ENCODE assay signal across 7 mouse cellular contexts in genomic region chr7:45299752-45300151, GRCm38 (mm10). TPM values are rescaled to one million over a fixed set of nuclear protein-coding genes. Genes with fewer than 3 reads are reported as not detected.
A peak's percentile ranks its signal among the peaks of the same experiment; 100 is the strongest.
DNase-seq lines count a peak whose midpoint lies in the region; ATAC-seq lines count a peak whose summit lies in the region.

No protein-coding gene starts in this region.

- peak; percentile 86 for DNase-seq in ES-CJ7 (ENCODE audit: low read depth, low spot score)
- DNase-seq in brain, embryonic 18.5 days (ENCODE audit: low read depth, low spot score): peak; percentile 52
- DNase-seq in forelimb bud, embryonic 11.5 days (ENCODE audit: low read depth, low spot score): peak; percentile 73
- DNase-seq in hindbrain, embryonic 10.5 days (ENCODE audit: low spot score): peak; percentile 63
- peak; percentile 77 for DNase-seq in layer of hippocampus, adult 9-10 months (ENCODE audit: low spot score)
- peak; percentile 79 for DNase-seq in retina, postnatal 1 day

- H3K36me3 ChIP-seq in hindbrain, embryonic 10.5 days: no peaks in the 10 kb centered on the region
- H3K36me3 ChIP-seq in lung, embryonic 15.5 days: no peaks in the 10 kb centered on the region

- H3K4me3 ChIP-seq in hindbrain, embryonic 10.5 days: no peak overlapping the region
- no peak overlapping the region for H3K4me3 ChIP-seq in lung, embryonic 15.5 days

- peaks cover 11% of the 10 kb centered on the region for H3K4me1 ChIP-seq in hindbrain, embryonic 10.5 days (replicated peaks)
- H3K4me1 ChIP-seq in lung, embryonic 15.5 days: peaks cover 8% of the 10 kb centered on the region; the same call in 1 of the 2 replicates

- no peaks in the 10 kb centered on the region for H3K9me3 ChIP-seq in hindbrain, embryonic 10.5 days
- no peaks in the 10 kb centered on the region for H3K9me3 ChIP-seq in lung, embryonic 15.5 days

- peak; percentile 85; the same call in 1 of the 2 replicates for ATAC-seq in lung, embryonic 15.5 days (ENCODE audit: borderline replicate concordance, extremely low read depth, low FRiP score, low TSS enrichment)

- H3K9ac ChIP-seq in lung, embryonic 15.5 days: no peak overlapping the region

- no peaks in the 10 kb centered on the region for H3K27me3 ChIP-seq in hindbrain, embryonic 10.5 days (ENCODE audit: insufficient read depth, poor library complexity, severe bottlenecking)
- no peaks in the 10 kb centered on the region for H3K27me3 ChIP-seq in lung, embryonic 15.5 days

- no peak overlapping the region for H3K27ac ChIP-seq in hindbrain, embryonic 10.5 days
- no peak overlapping the region for H3K27ac ChIP-seq in lung, embryonic 15.5 days

- H3K4me2 ChIP-seq in lung, embryonic 15.5 days: no peak overlapping the region

- WGBS in hindbrain, embryonic 10.5 days: 18% methylated on average over 5 of the region's 5 CpGs
- 11% methylated on average over 5 of the region's 5 CpGs for WGBS in lung, embryonic 15.5 days

RNA-seq across cellular contexts. Expression of gene Slc6a21, which starts 22.4 kb away (rescaled TPM):
- polyA plus RNA-seq in hindbrain, embryonic 10.5 days (2016; fragmentation: Nextera tagmentation; extraction: Ambion mirVana): not detected in 2 replicates
- polyA plus RNA-seq in lung, embryonic 15.5 days (2015; fragmentation: Nextera tagmentation; extraction: Ambion mirVana): 0.09 TPM in 1 of 2 replicates, not detected in the other

RNA-seq across cellular contexts. Expression of gene Trpm4, which starts 33.8 kb away (rescaled TPM):
- 10.5 and 12.5 TPM in 2 replicates for polyA plus RNA-seq in hindbrain, embryonic 10.5 days (2016; fragmentation: Nextera tagmentation; extraction: Ambion mirVana)
- polyA plus RNA-seq in lung, embryonic 15.5 days (2015; fragmentation: Nextera tagmentation; extraction: Ambion mirVana): 19.1 and 20.0 TPM in 2 replicates

RNA-seq across cellular contexts. Expression of gene Hrc, which starts 35.3 kb away (rescaled TPM):
- 0.36 and 0.42 TPM in 2 replicates for polyA plus RNA-seq in hindbrain, embryonic 10.5 days (2016; fragmentation: Nextera tagmentation; extraction: Ambion mirVana)
- 1.7 and 2.3 TPM in 2 replicates for polyA plus RNA-seq in lung, embryonic 15.5 days (2015; fragmentation: Nextera tagmentation; extraction: Ambion mirVana)

RNA-seq across cellular contexts. Expression of gene Slc6a16, which starts 58.9 kb away (rescaled TPM):
- polyA plus RNA-seq in hindbrain, embryonic 10.5 days (2016; fragmentation: Nextera tagmentation; extraction: Ambion mirVana): 0.26 TPM in 1 of 2 replicates, not detected in the other
- polyA plus RNA-seq in lung, embryonic 15.5 days (2015; fragmentation: Nextera tagmentation; extraction: Ambion mirVana): 0.16 TPM in 1 of 2 replicates, not detected in the other
